Mouse (Mus musculus) small intestine, adult 2 months (tissue): Measurements from ENCODE around the gene Hcls1.

Source experiments
- CTCF ChIP-seq: fragments of 200-500 bp; IDR thresholded peaks from 2 replicates; pipeline ENCODE4 v1.5.1; 2012; ENCODE audit warnings: low read depth, mild to moderate bottlenecking, control low read depth, inconsistent platforms, low read length, moderate library complexity, mixed read lengths; ENCODE audit not compliant: insufficient replicate concordance, insufficient read length; ENCODE audit errors: extremely low read depth
- POLR2A ChIP-seq: fragments of 200-500 bp; IDR thresholded peaks from 2 replicates; pipeline ENCODE4 v1.6.1; 2012; ENCODE audit warnings: low read depth, mild to moderate bottlenecking, control low read depth, inconsistent platforms, low read length, moderate library complexity

DNA sequence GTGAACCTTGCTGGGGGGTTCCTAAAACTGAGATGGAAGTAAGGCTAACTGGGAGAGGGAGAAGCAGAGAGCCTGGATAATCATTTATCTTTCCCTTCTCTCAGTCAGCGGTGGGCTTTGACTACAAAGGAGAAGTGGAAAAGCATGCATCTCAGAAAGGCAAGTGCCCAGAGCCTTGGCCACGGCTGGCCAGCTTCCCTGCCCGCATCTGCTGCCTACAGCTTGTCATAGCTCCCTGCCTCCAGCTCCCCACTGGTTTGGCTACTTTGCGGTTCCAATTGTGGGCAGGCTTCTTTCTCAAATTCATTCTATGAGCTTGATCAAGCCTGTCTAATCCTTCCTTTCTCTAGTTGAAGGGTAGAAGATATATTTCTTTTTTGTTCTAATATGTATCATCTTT is 16.2 kb downstream of the Hcls1 start:
- TF ChIP-seq CTCF (no peak), POLR2A (no peak)
